Mouse (Mus musculus): ENCODE data around the gene Psmc3.

DNA sequence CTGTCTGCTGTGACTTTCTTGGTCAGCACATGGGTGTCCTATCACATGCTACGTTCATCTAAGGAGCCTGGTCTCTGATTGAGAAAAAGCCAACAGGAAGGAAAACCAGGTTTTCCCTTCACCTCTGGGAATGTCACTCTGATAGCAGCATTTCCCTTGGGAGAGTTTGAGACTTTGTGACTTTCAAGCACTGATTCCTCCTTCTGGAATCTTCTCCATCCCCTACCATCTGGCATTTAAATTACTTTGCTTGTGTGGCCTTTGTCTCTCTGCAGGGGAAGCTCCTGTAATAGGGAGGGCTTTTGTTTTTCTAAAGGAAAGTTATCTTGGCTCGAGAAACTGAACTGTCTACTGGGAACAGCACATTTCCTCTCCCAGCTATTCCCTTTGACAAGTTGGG is 30.7 kb upstream of the Psmc3 start:
- TF ChIP-seq EP300 (IDR thresholded peaks at IDR 0.05) (no peak), CTCF (IDR thresholded peaks at IDR 0.05) (no peak)

All from lung, postnatal 0 days (tissue).